Mouse (Mus musculus) myocyte (in vitro differentiated cells): ENCODE results near the gene Nt5c1a.

ENCODE experiments used
- E2F4 ChIP-seq: IDR thresholded peaks from one replicate; pipeline ENCODE4 v1.6.1; 2011; ENCODE audit warnings: mild to moderate bottlenecking, control low read depth, moderate library complexity; ENCODE audit not compliant: insufficient read depth
- POLR2A ChIP-seq: IDR thresholded peaks from one replicate; pipeline ENCODE4 v1.6.1; 2011; ENCODE audit warnings: low read depth, mild to moderate bottlenecking, control low read depth, moderate library complexity; ENCODE audit not compliant: insufficient read length
- TCF12 ChIP-seq: IDR thresholded peaks from one replicate; pipeline ENCODE4 v1.6.1; 2011; ENCODE audit warnings: mild to moderate bottlenecking, control low read depth; ENCODE audit not compliant: poor library complexity, insufficient read depth, severe bottlenecking
- USF1 ChIP-seq: IDR thresholded peaks from one replicate; pipeline ENCODE4 v1.6.1; 2011; ENCODE audit warnings: low read depth, mild to moderate bottlenecking, control low read depth, moderate library complexity

DNA sequence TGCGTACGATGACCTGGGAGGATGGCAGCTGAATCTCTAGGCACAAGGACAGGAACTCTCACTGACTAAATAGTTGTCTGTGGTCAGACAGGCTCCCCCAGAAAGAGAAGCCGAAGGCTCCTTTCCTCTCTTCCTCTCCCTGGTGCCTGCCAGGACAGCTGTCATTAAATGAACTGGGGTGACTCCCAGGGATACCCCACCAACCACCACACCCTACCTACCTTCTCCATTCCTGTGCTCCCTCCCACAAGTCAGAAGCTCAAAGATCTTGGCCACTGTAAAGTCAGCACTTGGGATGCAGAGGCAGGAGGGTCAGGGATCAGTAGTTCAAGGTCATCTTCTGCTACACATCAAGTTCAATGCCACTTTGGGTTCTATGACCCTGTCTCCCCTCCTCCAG, 31.5 kb downstream of the Nt5c1a start:
- TF ChIP-seq POLR2A, result no peak
- TF ChIP-seq USF1, result no peak
- TF ChIP-seq TCF12, result no peak
- TF ChIP-seq E2F4, result no peak
